In genomic region chr1:135687771-135688492, GRCm38 (mm10) we compare ENCODE assay signal across 8 mouse cellular contexts. TPM values are rescaled to one million over a fixed set of nuclear protein-coding genes. Genes with fewer than 3 reads are reported as not detected.
DNase-seq lines count a peak whose midpoint lies in the region.

No protein-coding gene starts in this region.

- peak overlapping the region; percentile 88 for H3K4me3 ChIP-seq in heart, embryonic 10.5 days

- DNase-seq in CD4-positive helper T cell, adult 2 months (ENCODE audit: low read depth, low spot score): peak; percentile 24
- DNase-seq in ZHBTc4 (ENCODE audit: low read depth, low spot score): peak; percentile 90
- DNase-seq in embryo, embryonic 9.5 days (ENCODE audit: extremely low spot score): peak; percentile 89
- DNase-seq in heart, embryonic 10.5 days (ENCODE audit: low spot score): peak; percentile 93
- peak; percentile 77 for DNase-seq in kidney, adult 9 months
- peak; percentile 94 for DNase-seq in lung, postnatal 10 days
- DNase-seq in ovary, postnatal 14 days (ENCODE audit: low spot score): peak; percentile 69
- no peak for DNase-seq in thymus, postnatal 0 days (ENCODE audit: low spot score)

- H3K27me3 ChIP-seq in heart, embryonic 10.5 days (ENCODE audit: insufficient read depth, poor library complexity, severe bottlenecking): peaks cover 20% of the 10 kb centered on the region

- under 1% methylated on average over 77 of the region's 81 CpGs for WGBS in heart, embryonic 10.5 days

- no peaks in the 10 kb centered on the region for H3K9me3 ChIP-seq in heart, embryonic 10.5 days

- H3K27ac ChIP-seq in heart, embryonic 10.5 days: peak overlapping the region; percentile 96

- peaks cover 2% of the 10 kb centered on the region; the same call in 1 of the 2 replicates for H3K36me3 ChIP-seq in heart, embryonic 10.5 days

- peaks cover 57% of the 10 kb centered on the region for H3K4me1 ChIP-seq in heart, embryonic 10.5 days

RNA-seq across cellular contexts. Expression of gene Csrp1, which starts 31.9 kb away (rescaled TPM):
- 202 and 238 TPM in 2 replicates for polyA plus RNA-seq in heart, embryonic 10.5 days (2016; fragmentation: Nextera tagmentation; extraction: Ambion mirVana)
- polyA plus RNA-seq in thymus, postnatal 0 days (2015; fragmentation: Nextera tagmentation; extraction: Ambion mirVana): 162 and 178 TPM in 2 replicates
